Mouse (Mus musculus): ENCODE results near the gene Lcn9. TPM values are rescaled to one million over a fixed set of nuclear protein-coding genes. Genes with fewer than 3 reads are reported as not detected.

Lcn9 gene
- not detected for polyA plus RNA-seq (2017; shearing (Covaris generic))

DNA sequence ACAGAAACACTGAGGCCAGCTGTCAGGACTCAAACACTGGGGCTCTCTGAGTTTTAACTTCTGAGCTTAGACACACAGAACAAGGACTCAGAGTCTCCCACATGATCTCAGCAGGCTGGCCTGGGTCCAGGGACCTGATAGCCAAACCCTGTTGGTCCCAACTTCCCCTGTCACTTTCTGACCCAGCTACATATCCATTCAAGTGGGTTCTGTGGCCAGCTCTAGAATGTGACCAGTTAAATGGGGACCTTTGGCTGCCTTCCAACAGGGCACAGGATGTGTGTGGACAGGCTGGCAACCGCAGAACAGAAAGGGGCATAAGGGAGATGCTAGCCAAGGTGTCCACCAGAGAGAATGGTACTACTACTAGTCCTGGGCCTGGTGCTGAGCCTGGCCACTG, at the start of gene Lcn9:
Gene Lcn9 (plus strand): TSS at position 348 of the 400 bp plus-strand sequence.

DNA sequence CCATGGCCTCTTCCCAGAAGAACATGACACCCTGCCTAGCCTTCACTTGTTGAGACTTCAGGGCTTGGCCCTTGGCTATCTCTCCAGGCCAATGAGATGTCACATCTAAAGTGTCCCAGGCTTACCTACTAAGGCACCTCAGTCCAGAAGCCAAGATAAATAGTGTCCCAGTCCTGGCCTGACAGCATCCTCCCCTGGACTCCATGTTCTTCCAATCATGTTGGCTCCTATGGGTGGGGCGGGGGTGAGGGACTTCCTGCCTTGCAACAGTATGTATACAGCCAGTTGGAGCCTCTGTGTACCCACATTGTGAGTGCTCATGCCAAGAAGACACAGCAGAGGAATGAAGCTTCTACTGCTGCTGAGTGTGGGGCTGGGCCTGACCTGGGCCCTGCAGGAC, 46.2 kb upstream of the Lcn9 start, which contains the start of gene Lcn11:
Gene Lcn11 (plus strand): TSS at position 301 of the 400 bp plus-strand sequence.

DNA sequence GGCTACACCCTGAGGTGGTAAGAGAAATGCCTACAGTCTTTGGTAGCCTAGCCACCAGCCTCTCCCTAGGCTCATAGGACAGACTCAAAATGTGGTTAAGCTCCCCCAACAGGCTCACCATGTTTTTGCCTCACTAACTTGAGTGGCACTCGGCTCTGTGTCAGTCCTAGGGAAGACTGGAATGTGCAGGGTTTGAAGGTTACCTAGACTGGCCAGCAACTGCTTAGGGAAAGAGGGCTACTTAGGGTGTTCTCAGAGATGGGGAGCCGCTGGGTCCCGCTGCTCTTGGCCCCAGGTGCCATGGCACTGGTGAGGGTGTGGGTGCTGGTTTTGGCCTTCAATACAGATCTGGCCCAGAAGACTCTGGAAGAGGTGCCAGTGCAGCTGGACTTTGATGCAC, 41.0 kb upstream of the Lcn9 start, which contains the start of gene Gm13539:
Gene Gm13539 (plus strand): TSS at position 301 of the 400 bp plus-strand sequence.

DNA sequence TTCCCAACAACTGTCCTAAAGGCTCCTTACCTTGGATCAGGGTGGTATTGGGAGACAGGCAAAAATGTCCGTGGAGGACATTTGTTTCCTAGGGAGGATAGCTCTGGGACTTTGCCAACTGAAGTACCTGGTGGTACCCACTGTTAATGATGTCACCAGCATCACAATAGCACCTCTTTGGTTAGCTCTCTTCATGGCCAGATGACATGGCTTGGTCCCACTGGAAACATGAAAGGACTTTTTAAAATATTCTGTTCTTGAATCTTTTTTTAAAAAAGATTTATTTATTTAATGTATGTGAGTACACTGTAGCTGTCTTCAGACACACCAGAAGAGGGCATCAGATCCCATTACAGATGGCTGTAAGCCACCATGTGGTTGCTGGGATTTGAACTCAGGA, 7.2 kb upstream of the Lcn9 start, which contains the start of gene Glt6d1:
Gene Glt6d1 (minus strand): TSS at position 101 of the 400 bp plus-strand sequence.

DNA sequence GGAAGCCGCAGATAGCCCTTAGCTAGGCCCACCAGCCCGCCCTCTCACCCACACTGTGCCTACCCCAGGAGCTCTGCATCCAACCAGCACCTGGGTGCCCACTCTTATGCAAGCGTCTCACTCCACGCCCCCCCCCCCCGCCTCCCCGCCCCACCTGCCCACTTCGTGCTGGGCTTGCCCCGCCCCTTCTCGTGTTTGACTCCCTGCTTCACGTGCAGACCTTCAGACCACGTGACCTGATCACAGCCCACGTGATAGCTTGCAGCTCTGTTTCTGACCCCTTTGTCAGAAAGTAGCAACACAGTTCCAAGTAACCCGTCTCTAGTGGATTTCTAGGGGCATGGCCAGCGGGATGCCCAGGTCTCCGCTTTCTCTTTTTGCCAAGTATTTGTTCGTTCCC, 24.3 kb downstream of the Lcn9 start, which contains the start of gene Sohlh1:
Gene Sohlh1 (minus strand): TSS at position 23 of the 400 bp plus-strand sequence.

DNA sequence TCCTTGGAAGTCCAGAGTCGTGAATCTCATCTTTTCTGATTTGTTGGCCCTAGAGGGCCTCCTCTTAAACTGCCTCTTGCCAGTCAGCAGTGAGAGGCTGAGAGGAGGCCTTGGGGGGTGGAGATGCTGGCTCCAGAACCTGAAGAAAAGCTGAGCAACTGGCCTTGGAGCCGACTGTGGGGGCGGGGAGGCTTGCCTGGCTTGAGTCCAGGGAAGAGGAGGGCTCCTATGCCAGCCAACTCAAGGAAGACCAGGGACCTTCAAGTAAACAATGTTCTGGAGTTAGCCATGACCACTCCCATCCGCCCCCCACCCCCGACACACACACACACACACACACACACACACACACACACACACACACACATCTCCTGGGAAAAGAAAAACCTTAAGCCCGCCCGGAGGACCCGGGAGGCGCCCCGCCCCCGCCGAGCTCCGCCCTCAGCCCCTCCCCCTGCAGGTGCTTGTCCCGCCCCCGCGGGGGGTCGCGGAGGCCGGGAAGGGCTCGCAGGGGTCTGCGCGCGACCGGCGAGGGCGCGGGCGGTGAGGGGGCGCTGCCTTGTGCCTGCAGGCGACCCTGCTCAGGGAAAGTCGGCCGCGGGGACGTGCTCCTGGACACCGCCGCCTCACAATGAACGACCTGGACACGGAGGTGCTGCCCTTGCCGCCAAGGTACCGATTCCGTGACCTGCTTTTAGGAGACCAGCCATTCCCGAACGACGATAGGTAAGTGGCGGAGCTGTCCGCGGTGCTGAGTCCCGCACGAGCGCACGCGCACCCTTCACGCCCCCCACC, 40.6 kb downstream of the Lcn9 start, which contains the start of gene Kcnt1:
Gene Kcnt1 (plus strand): TSS at position 398 of the 795 bp plus-strand sequence.

Other genes starting within 250 kb of the Lcn9 start
- 1.6 TPM for gene Mamdc4, start 248.3 kb upstream of the Lcn9 start, polyA plus RNA-seq (2017; shearing (Covaris generic))
- 62.9 TPM for gene Phpt1, start 247.9 kb upstream of the Lcn9 start, polyA plus RNA-seq (2017; shearing (Covaris generic))
- gene Ajm1, start 241.4 kb upstream of the Lcn9 start, polyA plus RNA-seq (2017; shearing (Covaris generic)), result 0.42 TPM
- gene Rabl6, start 214.6 kb upstream of the Lcn9 start, polyA plus RNA-seq (2017; shearing (Covaris generic)), result 7.5 TPM
- not detected for gene Ccdc183, start 205.5 kb upstream of the Lcn9 start, polyA plus RNA-seq (2017; shearing (Covaris generic))
- 1.5 TPM for gene Tmem141, start 201.1 kb upstream of the Lcn9 start, polyA plus RNA-seq (2017; shearing (Covaris generic))
- 6.2 TPM for gene Fcna, start 195.1 kb upstream of the Lcn9 start, polyA plus RNA-seq (2017; shearing (Covaris generic))
- not detected for gene Lcn8, start 170.0 kb upstream of the Lcn9 start, polyA plus RNA-seq (2017; shearing (Covaris generic))
- not detected for gene Lcn5, start 165.2 kb upstream of the Lcn9 start, polyA plus RNA-seq (2017; shearing (Covaris generic))
- gene Lcn6, start 146.4 kb upstream of the Lcn9 start, polyA plus RNA-seq (2017; shearing (Covaris generic)), result not detected
- gene Lcn10, start 140.4 kb upstream of the Lcn9 start, polyA plus RNA-seq (2017; shearing (Covaris generic)), result not detected
- 1.1 TPM for gene Obp2a, start 123.1 kb upstream of the Lcn9 start, polyA plus RNA-seq (2017; shearing (Covaris generic))
- gene Bmyc, start 116.4 kb upstream of the Lcn9 start, polyA plus RNA-seq (2017; shearing (Covaris generic)), result 166 TPM
- gene Obp2b, start 86.1 kb upstream of the Lcn9 start, polyA plus RNA-seq (2017; shearing (Covaris generic)), result not detected
- not detected for gene Lcn3, start 57.6 kb upstream of the Lcn9 start, polyA plus RNA-seq (2017; shearing (Covaris generic))
- gene Lcn11, start 46.1 kb upstream of the Lcn9 start, polyA plus RNA-seq (2017; shearing (Covaris generic)), result not detected
- not detected for gene Gm13539, start 40.9 kb upstream of the Lcn9 start, polyA plus RNA-seq (2017; shearing (Covaris generic))
- not detected for gene Glt6d1, start 7.3 kb upstream of the Lcn9 start, polyA plus RNA-seq (2017; shearing (Covaris generic))
- gene Sohlh1, start 24.1 kb downstream of the Lcn9 start, polyA plus RNA-seq (2017; shearing (Covaris generic)), result 0.35 TPM
- 0.26 TPM for gene Kcnt1, start 40.6 kb downstream of the Lcn9 start, polyA plus RNA-seq (2017; shearing (Covaris generic))
- 6.0 TPM for gene Camsap1, start 160.1 kb downstream of the Lcn9 start, polyA plus RNA-seq (2017; shearing (Covaris generic))
- gene Ubac1, start 198.6 kb downstream of the Lcn9 start, polyA plus RNA-seq (2017; shearing (Covaris generic)), result 27.4 TPM

Measured in activated CD4-positive, CD25-positive, alpha-beta regulatory T cell, adult 9 weeks (primary cell).